Mouse (Mus musculus) forebrain, embryonic 13.5 days (tissue): ENCODE data around the gene Gm2174. TPM values are rescaled to one million over a fixed set of nuclear protein-coding genes. Genes with fewer than 3 reads are reported as not detected.

ENCODE experiments used
- ATAC-seq: fragments of 200-750 bp; cut with Nextera tagmentation; 2 replicates; pipeline ENCODE4 v1.8.0; 2017
- H3K27ac ChIP-seq: fragments of 300-500 bp; sonication (generic); 2 replicates; pipeline ENCODE4 v1.5.1; 2015; ENCODE audit warnings: inconsistent platforms, mild to moderate bottlenecking, moderate library complexity
- H3K27me3 ChIP-seq: fragments of 300-500 bp; sonication (generic); 2 replicates; pipeline ENCODE4 v1.6.1; 2015; ENCODE audit warnings: mild to moderate bottlenecking, inconsistent platforms
- H3K36me3 ChIP-seq: fragments of 300-500 bp; sonication (generic); 2 replicates; pipeline ENCODE4 v1.6.1; 2015; ENCODE audit warnings: mild to moderate bottlenecking, inconsistent platforms; ENCODE audit not compliant: poor library complexity, severe bottlenecking
- H3K4me1 ChIP-seq: fragments of 300-500 bp; sonication (generic); 2 replicates; pipeline ENCODE4 v1.6.1; 2015; ENCODE audit warnings: inconsistent platforms
- H3K4me2 ChIP-seq: fragments of 300-500 bp; sonication (generic); 2 replicates; pipeline ENCODE4 v1.6.1; 2015; ENCODE audit warnings: inconsistent platforms, mild to moderate bottlenecking, moderate library complexity
- H3K4me3 ChIP-seq: fragments of 300-500 bp; sonication (generic); 2 replicates; pipeline ENCODE4 v1.5.1; 2015; ENCODE audit warnings: mild to moderate bottlenecking, inconsistent platforms
- H3K9ac ChIP-seq: fragments of 300-500 bp; sonication (generic); 2 replicates; pipeline ENCODE4 v1.6.1; 2015; ENCODE audit warnings: mild to moderate bottlenecking, inconsistent platforms
- H3K9me3 ChIP-seq: fragments of 300-500 bp; sonication (generic); replicated peaks from 2 replicates; pipeline ENCODE4 v1.6.1; 2016; ENCODE audit warnings: inconsistent platforms
- WGBS: fragments of 180-500 bp; shearing (Covaris S2); methylation state at CpG from one replicate; pipeline ENCODE4 v1.1.7; 2015; 5-methylcytosine and 5-hydroxymethylcytosine counted together
- polyA plus RNA-seq: library from polyadenylated mRNA; unstranded; fragments of >200 nt; fragmentation: Nextera tagmentation; extraction: Ambion mirVana; gene quantifications from 2 replicates; pipeline ENCODE4 v1.2.1, GENCODE M21; 2015

Gene Gm2174
- 1.4 and 1.5 TPM in 2 replicates for polyA plus RNA-seq

GRCm38 (mm10) chrX:56447524-56448015 lies at the start of gene Gm2174:
Gene Gm2174 (plus strand): TSS chrX:56447965.
- 68% methylated on average over 4 of the region's 4 CpGs for WGBS
- no peaks in the 10 kb centered on the region for H3K36me3 ChIP-seq
- H3K9ac ChIP-seq = no peak within 1 kb of the TSS
- no peaks in the 10 kb centered on the region for H3K4me1 ChIP-seq
- H3K27ac ChIP-seq = no peak within 1 kb of the TSS
- no peak for ATAC-seq
- H3K9me3 ChIP-seq = no peaks in the 10 kb centered on the region
- H3K27me3 ChIP-seq = no peaks in the 10 kb centered on the region
- no peak within 1 kb of the TSS for H3K4me3 ChIP-seq
- no peak within 1 kb of the TSS for H3K4me2 ChIP-seq

GRCm38 (mm10) chrX:56404646-56405045 lies 43.1 kb upstream of the Gm2174 start:
- no peak overlapping the region for H3K9ac ChIP-seq
- WGBS = 24% methylated on average over 2 of the region's 2 CpGs
- H3K27me3 ChIP-seq = no peaks in the 10 kb centered on the region
- H3K4me2 ChIP-seq = no peak overlapping the region
- H3K4me1 ChIP-seq = no peaks in the 10 kb centered on the region
- no peak overlapping the region for H3K27ac ChIP-seq
- H3K4me3 ChIP-seq = no peak overlapping the region
- ATAC-seq = no peak
- H3K9me3 ChIP-seq = no peaks in the 10 kb centered on the region
- H3K36me3 ChIP-seq = no peaks in the 10 kb centered on the region

- Histone ChIP-seq H3K27me3 (no peaks in the 10 kb centered on the region), H3K36me3 (no peaks in the 10 kb centered on the region), H3K9me3 (no peaks in the 10 kb centered on the region), H3K4me3 (no peak overlapping the region), H3K4me2 (no peak overlapping the region), H3K9ac (no peak overlapping the region), H3K4me1 (no peaks in the 10 kb centered on the region), H3K27ac (no peak overlapping the region)
- no peak for ATAC-seq
- WGBS = 70% methylated on average over 1 of the region's 1 CpGs
Measured at GRCm38 (mm10) chrX:56405482-56405881, 42.3 kb upstream of the Gm2174 start.

- no peak overlapping the region for H3K9ac ChIP-seq
- H3K4me1 ChIP-seq = no peaks in the 10 kb centered on the region
- no peaks in the 10 kb centered on the region for H3K27me3 ChIP-seq
- H3K9me3 ChIP-seq = no peaks in the 10 kb centered on the region
- H3K4me2 ChIP-seq = no peak overlapping the region
- H3K36me3 ChIP-seq = no peaks in the 10 kb centered on the region
- no peak overlapping the region for H3K4me3 ChIP-seq
- WGBS = 45% methylated on average over 5 of the region's 5 CpGs
- ATAC-seq = no peak
- no peak overlapping the region for H3K27ac ChIP-seq
Measured at GRCm38 (mm10) chrX:56406128-56406527, 41.6 kb upstream of the Gm2174 start.

- H3K9ac ChIP-seq = no peak overlapping the region
- no peak overlapping the region for H3K27ac ChIP-seq
- H3K27me3 ChIP-seq = no peaks in the 10 kb centered on the region
- no peaks in the 10 kb centered on the region for H3K4me1 ChIP-seq
- no peaks in the 10 kb centered on the region for H3K36me3 ChIP-seq
- whole genome bisulfite sequencing = 77% methylated on average over 3 of the region's 3 CpGs
- H3K4me2 ChIP-seq = no peak overlapping the region
- H3K9me3 ChIP-seq = no peaks in the 10 kb centered on the region
- H3K4me3 ChIP-seq = no peak overlapping the region
- no peak for ATAC-seq
Measured at GRCm38 (mm10) chrX:56416277-56416676, 31.5 kb upstream of the Gm2174 start.

GRCm38 (mm10) chrX:56417541-56417940 lies 30.2 kb upstream of the Gm2174 start:
- no peak overlapping the region for H3K27ac ChIP-seq
- no peak overlapping the region for H3K4me3 ChIP-seq
- H3K9ac ChIP-seq = no peak overlapping the region
- no peaks in the 10 kb centered on the region for H3K27me3 ChIP-seq
- H3K36me3 ChIP-seq = no peaks in the 10 kb centered on the region
- WGBS = 74% methylated on average over 4 of the region's 4 CpGs
- H3K4me2 ChIP-seq = no peak overlapping the region
- no peaks in the 10 kb centered on the region for H3K9me3 ChIP-seq
- no peak for ATAC-seq
- no peaks in the 10 kb centered on the region for H3K4me1 ChIP-seq

- ATAC-seq = no peak
- no peak overlapping the region for H3K9ac ChIP-seq
- H3K27me3 ChIP-seq = no peaks in the 10 kb centered on the region
- no peak overlapping the region for H3K4me2 ChIP-seq
- 51% methylated on average over 2 of the region's 2 CpGs for WGBS
- no peak overlapping the region for H3K4me3 ChIP-seq
- H3K27ac ChIP-seq = no peak overlapping the region
- no peaks in the 10 kb centered on the region for H3K36me3 ChIP-seq
- no peaks in the 10 kb centered on the region for H3K4me1 ChIP-seq
- H3K9me3 ChIP-seq = no peaks in the 10 kb centered on the region
Measured at GRCm38 (mm10) chrX:56430601-56431000, 17.2 kb upstream of the Gm2174 start.

- no peak for ATAC-seq
- H3K27ac ChIP-seq = no peak overlapping the region
- H3K9me3 ChIP-seq = no peaks in the 10 kb centered on the region
- no peaks in the 10 kb centered on the region for H3K27me3 ChIP-seq
- no peak overlapping the region for H3K4me2 ChIP-seq
- no peaks in the 10 kb centered on the region for H3K36me3 ChIP-seq
- H3K4me1 ChIP-seq = no peaks in the 10 kb centered on the region
- H3K4me3 ChIP-seq = no peak overlapping the region
- 64% methylated on average over 7 of the region's 7 CpGs for WGBS
- H3K9ac ChIP-seq = no peak overlapping the region
Measured at GRCm38 (mm10) chrX:56435758-56436283, 11.9 kb upstream of the Gm2174 start.

GRCm38 (mm10) chrX:56446487-56447428 lies 1.0 kb upstream of the Gm2174 start:
- 80% methylated on average over 11 of the region's 11 CpGs for WGBS
- Histone ChIP-seq H3K36me3 (no peaks in the 10 kb centered on the region), H3K27me3 (no peaks in the 10 kb centered on the region), H3K4me3 (no peak overlapping the region), H3K4me2 (no peak overlapping the region), H3K27ac (no peak overlapping the region), H3K9me3 (no peaks in the 10 kb centered on the region), H3K4me1 (no peaks in the 10 kb centered on the region), H3K9ac (no peak overlapping the region)
- no peak for ATAC-seq

GRCm38 (mm10) chrX:56454671-56455371 lies 7.1 kb downstream of the Gm2174 start, which contains the start of gene Ints6l:
Gene Ints6l (plus strand): TSS chrX:56454857.
- peak; percentile 89 for ATAC-seq
- Histone ChIP-seq H3K27ac (peak within 1 kb of the TSS; percentile 97), H3K27me3 (no peaks in the 10 kb centered on the region)

GRCm38 (mm10) chrX:56455372-56456246 lies 7.8 kb downstream of the Gm2174 start:
- WGBS = 25% methylated on average over 63 of the region's 65 CpGs

More at GRCm38 (mm10) chrX:56454671-56455371, 7.1 kb downstream of the Gm2174 start, which contains the start of gene Ints6l:
- Histone ChIP-seq H3K4me2 (peak within 1 kb of the TSS; percentile 61), H3K4me1 (no peaks in the 10 kb centered on the region; the same call in 1 of the 2 replicates), H3K4me3 (peak within 1 kb of the TSS; percentile 56), H3K9ac (peak within 1 kb of the TSS; percentile 75), H3K9me3 (no peaks in the 10 kb centered on the region), H3K36me3 (no peaks in the 10 kb centered on the region)
- WGBS = 20% methylated on average over 19 of the region's 22 CpGs

More at GRCm38 (mm10) chrX:56455372-56456246, 7.8 kb downstream of the Gm2174 start:
- Histone ChIP-seq H3K36me3 (no peaks in the 10 kb centered on the region), H3K4me2 (peak overlapping the region; percentile 61), H3K4me3 (peak overlapping the region; percentile 56), H3K4me1 (no peaks in the 10 kb centered on the region; the same call in 1 of the 2 replicates), H3K27me3 (no peaks in the 10 kb centered on the region), H3K9ac (peak overlapping the region; percentile 75), H3K9me3 (no peaks in the 10 kb centered on the region), H3K27ac (peak overlapping the region; percentile 97)
- peak; percentile 96 for ATAC-seq
